Mouse (Mus musculus): ENCODE results near the gene Dnmt1.

- TF ChIP-seq CTCF (IDR thresholded peaks at IDR 0.05; ENCODE audit: low read depth) (no peak), EP300 (optimal IDR thresholded peaks at IDR 0.05) (no peak)
These were observed 97.5 kb downstream of the Dnmt1 start for GRCm38 (mm10) chr9:20862225-20862624.
